In genomic region chr5:35893805-35894260, GRCm38 (mm10) we compare ENCODE assay signal across 8 mouse cellular contexts. TPM values are rescaled to one million over a fixed set of nuclear protein-coding genes. Genes with fewer than 3 reads are reported as not detected.
A peak's percentile ranks its signal among the peaks of the same experiment; 100 is the strongest.
DNase-seq lines count a peak whose midpoint lies in the region; ATAC-seq and TF ChIP-seq lines count a peak whose summit lies in the region.

No protein-coding gene starts in this region.

- H3K4me1 ChIP-seq in brown adipose tissue, adult 24 weeks (ENCODE audit: control insufficient read depth, insufficient read depth, insufficient read length, low read length): peaks cover 23% of the 10 kb centered on the region
- H3K4me1 ChIP-seq in forebrain, embryonic 13.5 days: peaks cover 52% of the 10 kb centered on the region
- peaks cover 41% of the 10 kb centered on the region for H3K4me1 ChIP-seq in heart, postnatal 0 days (ENCODE audit: control insufficient read depth, insufficient read depth)
- H3K4me1 ChIP-seq in neural tube, embryonic 12.5 days: peaks cover 41% of the 10 kb centered on the region

- peak overlapping the region; percentile 90 for H3K4me3 ChIP-seq in brown adipose tissue, adult 24 weeks (ENCODE audit: insufficient read depth, low read depth, low read length)
- H3K4me3 ChIP-seq in forebrain, embryonic 13.5 days: peak overlapping the region; percentile 62
- peak overlapping the region; percentile 70 for H3K4me3 ChIP-seq in heart, postnatal 0 days (ENCODE audit: low read depth, low read length)
- H3K4me3 ChIP-seq in neural tube, embryonic 12.5 days: peak overlapping the region; percentile 74

- WGBS in forebrain, embryonic 13.5 days: 0% methylated on average over 21 of the region's 21 CpGs
- WGBS in heart, postnatal 0 days: 2% methylated on average over 21 of the region's 21 CpGs
- under 1% methylated on average over 21 of the region's 21 CpGs for WGBS in neural tube, embryonic 12.5 days

- peak; percentile 11 for ATAC-seq in CD4-positive, CD25-positive, alpha-beta regulatory T cell, adult 4 months
- peak; percentile 25; the same call in 1 of the 2 replicates for ATAC-seq in forebrain, embryonic 13.5 days
- ATAC-seq in heart, postnatal 0 days (ENCODE audit: insufficient read depth, low read depth): peak; percentile 73
- ATAC-seq in neural tube, embryonic 12.5 days (ENCODE audit: low FRiP score, low read depth): peak; percentile 74

- no peak for TF ChIP-seq EP300 in heart, postnatal 0 days (IDR thresholded peaks at IDR 0.05; ENCODE audit: low read depth)

- peak overlapping the region; percentile 85 for H3K27ac ChIP-seq in brown adipose tissue, adult 24 weeks (replicated peaks; ENCODE audit: low read depth, low read length)
- peak overlapping the region; percentile 41; the same call in 1 of the 2 replicates for H3K27ac ChIP-seq in forebrain, embryonic 13.5 days
- peak overlapping the region; percentile 79 for H3K27ac ChIP-seq in heart, postnatal 0 days (ENCODE audit: low read depth)
- peak overlapping the region; percentile 50; the same call in 1 of the 2 replicates for H3K27ac ChIP-seq in neural tube, embryonic 12.5 days

- H3K27me3 ChIP-seq in forebrain, embryonic 13.5 days: no peaks in the 10 kb centered on the region
- H3K27me3 ChIP-seq in heart, postnatal 0 days (ENCODE audit: control insufficient read depth, insufficient read depth, low read length): 0 out of 2 replicates have a peak, but pooled peaks cover 5% of the 10 kb centered on the region
- no peaks in the 10 kb centered on the region for H3K27me3 ChIP-seq in neural tube, embryonic 12.5 days (replicated peaks)

- peak overlapping the region; percentile 87 for H3K9ac ChIP-seq in forebrain, embryonic 13.5 days
- peak overlapping the region; percentile 82 for H3K9ac ChIP-seq in heart, postnatal 0 days (replicated peaks; ENCODE audit: low read depth, low read length)
- peak overlapping the region; percentile 87 for H3K9ac ChIP-seq in neural tube, embryonic 12.5 days

- H3K36me3 ChIP-seq in forebrain, embryonic 13.5 days (ENCODE audit: poor library complexity, severe bottlenecking): no peaks in the 10 kb centered on the region
- no peaks in the 10 kb centered on the region for H3K36me3 ChIP-seq in heart, postnatal 0 days (replicated peaks; ENCODE audit: control insufficient read depth, insufficient read depth, low read length)
- H3K36me3 ChIP-seq in neural tube, embryonic 12.5 days: no peaks in the 10 kb centered on the region

- H3K9me3 ChIP-seq in forebrain, embryonic 13.5 days (replicated peaks): no peaks in the 10 kb centered on the region
- H3K9me3 ChIP-seq in heart, postnatal 0 days (replicated peaks; ENCODE audit: control insufficient read depth, low read length): no peaks in the 10 kb centered on the region
- no peaks in the 10 kb centered on the region for H3K9me3 ChIP-seq in neural tube, embryonic 12.5 days

- H3K4me2 ChIP-seq in forebrain, embryonic 13.5 days: peak overlapping the region; percentile 84
- H3K4me2 ChIP-seq in heart, postnatal 0 days (ENCODE audit: low read depth, low read length): peak overlapping the region; percentile 95
- H3K4me2 ChIP-seq in neural tube, embryonic 12.5 days (replicated peaks): peak overlapping the region; percentile 90

- DNase-seq in heart, postnatal 0 days (ENCODE audit: low spot score): peak; percentile 73
- peak; percentile 74 to 85 for DNase-seq in kidney, postnatal 25 days
- peak; percentile 74 to 83 for DNase-seq in lung, adult 18-20 months
- peak; percentile 49 for DNase-seq in testis, postnatal 14 days (ENCODE audit: low spot score)

- TF ChIP-seq CTCF in heart, postnatal 0 days (IDR thresholded peaks at IDR 0.05; ENCODE audit: low read depth): peak; percentile 55

RNA-seq across cellular contexts. Expression of gene Afap1, which starts 0.7 kb away (rescaled TPM):
- 10 to 100 TPM; 13.7 to 17.3 TPM for polyA plus RNA-seq in CD4-positive, CD25-positive, alpha-beta regulatory T cell, adult 4 months (2017; shearing (Covaris generic))
- 19.0 and 19.3 TPM in 2 replicates for polyA plus RNA-seq in brown adipose tissue, adult 24 weeks (2012; ENCODE audit: insufficient read depth, insufficient read length, missing spikeins)
- polyA plus RNA-seq in forebrain, embryonic 13.5 days (2015; fragmentation: Nextera tagmentation; extraction: Ambion mirVana): 38.5 and 41.4 TPM in 2 replicates
- total RNA-seq in heart, postnatal 0 days (2014; rRNA removed; ENCODE audit: low replicate concordance): 25.9 and 30.3 TPM in 2 replicates
- polyA plus RNA-seq in heart, postnatal 0 days (2015; fragmentation: Nextera tagmentation; extraction: Ambion mirVana): 13.6 and 14.9 TPM in 2 replicates
- 77.8 and 91.9 TPM in 2 replicates for polyA plus RNA-seq in neural tube, embryonic 12.5 days (2016; fragmentation: Nextera tagmentation; extraction: Ambion mirVana)

Comparison
In these comparisons a context has a peak if more than half of its experiments do, and no peak if none do; other contexts are left out.
1. Peak in every context shown above with its lines: DNase-seq, ATAC-seq, H3K4me3 ChIP-seq and H3K27ac ChIP-seq.
2. ATAC-seq: peak in every context shown above with its lines; median percentile 74 in neural tube, embryonic 12.5 days; 73 in heart, postnatal 0 days; 25 in forebrain, embryonic 13.5 days; 11 in CD4-positive, CD25-positive, alpha-beta regulatory T cell, adult 4 months.